Mouse (Mus musculus): ENCODE data around the gene Tnrc6a.

Tnrc6a gene

GRCm38 (mm10) chr7:123242241-123242640, 118.6 kb downstream of the Tnrc6a start:
- DNase-seq = no peak

DNA sequence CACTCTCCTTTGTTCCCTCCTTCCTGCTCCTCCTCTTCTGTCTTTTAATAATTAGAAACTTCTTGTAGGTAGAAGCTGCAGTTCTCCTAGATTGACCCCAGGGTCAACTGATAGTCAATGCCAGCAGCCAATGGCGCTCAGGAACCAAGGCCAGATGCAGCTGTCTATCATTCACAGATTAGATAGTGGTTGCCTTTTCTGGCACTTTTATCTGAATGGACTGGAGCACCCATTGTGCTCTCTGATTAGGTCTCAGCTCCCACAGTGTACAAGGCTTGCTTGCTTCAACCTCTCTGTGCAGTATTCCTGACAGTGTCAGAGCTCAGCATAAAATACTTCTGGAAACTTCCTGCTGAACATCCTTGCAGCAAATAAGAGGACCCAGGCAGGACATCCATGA, 121.1 kb downstream of the Tnrc6a start:
- no peak for DNase-seq
